Mouse (Mus musculus) megakaryocyte, embryonic 14.5 days (primary cell): ENCODE measurements around the gene Luzp1. TPM values are rescaled to one million over a fixed set of nuclear protein-coding genes. Genes with fewer than 3 reads are reported as not detected.

Experiments
- H3K27me3 ChIP-seq: replicated peaks from 2 replicates; pipeline ENCODE3; 2012; ENCODE audit warnings: inconsistent platforms
- H3K36me3 ChIP-seq: replicated peaks from 2 replicates; pipeline ENCODE3; 2012; ENCODE audit warnings: low read length, inconsistent platforms, mixed read lengths
- H3K4me1 ChIP-seq: 2 replicates; pipeline ENCODE4 v1.6.1; 2012; ENCODE audit warnings: inconsistent platforms
- H3K4me3 ChIP-seq: replicated peaks from 2 replicates; pipeline ENCODE3; 2012; ENCODE audit warnings: moderate library complexity, mild to moderate bottlenecking, inconsistent platforms
- H3K9me3 ChIP-seq: 2 replicates; pipeline ENCODE4 v1.6.1; 2012; ENCODE audit warnings: inconsistent platforms
- FLI1 ChIP-seq: IDR thresholded peaks from 2 replicates; pipeline ENCODE4 v1.6.1; 2012; ENCODE audit warnings: low read length, inconsistent platforms, mixed read lengths
- GATA1 ChIP-seq: IDR thresholded peaks from 3 replicates; pipeline ENCODE4 v1.6.1; 2012; ENCODE audit warnings: mixed read lengths, low read length, inconsistent platforms, borderline replicate concordance
- polyA plus RNA-seq: library from polyadenylated mRNA; stranded (reverse); fragments of >175 nt; gene quantifications from 2 replicates; pipeline ENCODE4 v1.2.3, GENCODE M21; 2012; ENCODE audit warnings: low replicate concordance; ENCODE audit not compliant: insufficient read depth

The Luzp1 gene
- polyA plus RNA-seq, 1 experiment: 0.11 TPM

DNA sequence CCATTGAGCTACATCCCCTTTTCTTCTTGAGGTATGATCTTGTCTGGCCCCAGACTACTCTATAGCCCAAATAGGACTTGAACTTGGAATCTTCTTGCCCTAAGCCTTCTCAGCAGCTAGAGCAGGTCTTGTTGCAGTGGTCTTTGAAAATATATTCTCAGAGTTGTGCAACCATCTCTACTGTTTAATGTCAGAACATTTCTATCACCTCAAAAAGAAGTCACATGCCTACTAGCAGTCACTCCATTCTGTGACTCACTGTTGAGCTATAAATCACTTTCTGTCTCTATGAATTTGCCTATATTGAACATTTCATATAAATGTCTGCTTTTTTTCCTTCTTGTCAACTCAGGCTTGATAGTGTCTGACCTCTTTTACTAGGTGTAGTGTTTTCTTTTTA lies 26.4 kb downstream of the Luzp1 start:
- H3K4me1 ChIP-seq: peaks cover 5% of the 10 kb centered on the region; the same call in 1 of the 2 replicates
- TF ChIP-seq GATA1 (no peak), FLI1 (no peak)
- H3K27me3 ChIP-seq: peaks cover 6% of the 10 kb centered on the region
- no peaks in the 10 kb centered on the region for H3K36me3 ChIP-seq
- no peak overlapping the region for H3K4me3 ChIP-seq
- no peaks in the 10 kb centered on the region for H3K9me3 ChIP-seq

DNA sequence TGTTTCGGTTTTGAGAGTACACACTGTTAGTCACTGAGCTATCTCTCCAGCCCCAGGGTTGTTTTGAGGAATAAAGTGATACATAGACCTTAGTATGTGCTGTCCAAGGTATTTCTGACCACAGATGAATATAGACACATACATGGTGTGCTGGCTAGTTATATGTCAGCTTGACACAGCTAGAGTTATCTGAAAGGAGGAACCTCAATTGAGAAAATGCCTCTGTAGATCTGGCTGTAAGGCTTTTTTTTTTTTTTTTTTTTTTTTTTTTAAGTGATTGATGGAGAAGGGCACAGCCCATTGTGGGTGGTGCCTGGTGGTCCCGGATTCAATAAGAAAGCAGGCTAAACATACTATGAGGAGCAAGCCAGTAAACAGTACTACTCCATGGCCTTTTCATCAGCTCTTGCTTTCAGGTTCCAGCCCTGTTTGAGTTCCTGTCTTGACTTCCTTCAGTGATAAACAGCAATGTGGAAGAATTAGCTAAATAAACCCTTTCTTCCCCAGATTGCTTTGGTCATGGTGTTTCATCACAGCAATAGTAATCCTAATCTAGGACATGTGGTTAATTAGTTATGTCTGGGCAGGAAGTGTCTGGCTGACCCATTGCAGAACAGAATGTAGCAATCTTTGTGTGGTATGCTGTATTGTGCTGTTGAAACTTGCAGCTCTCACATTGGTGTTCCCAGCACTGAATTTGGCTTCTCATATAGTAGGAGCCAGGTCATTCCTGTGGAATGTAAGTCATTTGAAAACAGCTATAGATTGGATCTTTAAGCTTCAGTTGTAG lies 36.1 kb downstream of the Luzp1 start:
- Histone ChIP-seq H3K4me1 (peaks cover 11% of the 10 kb centered on the region), H3K4me3 (peak overlapping the region; percentile 14), H3K36me3 (no peaks in the 10 kb centered on the region), H3K9me3 (no peaks in the 10 kb centered on the region), H3K27me3 (peaks cover 6% of the 10 kb centered on the region)
- TF ChIP-seq GATA1 (peak; percentile 11; the same call in 1 of the 3 replicates), FLI1 (no peak)

DNA sequence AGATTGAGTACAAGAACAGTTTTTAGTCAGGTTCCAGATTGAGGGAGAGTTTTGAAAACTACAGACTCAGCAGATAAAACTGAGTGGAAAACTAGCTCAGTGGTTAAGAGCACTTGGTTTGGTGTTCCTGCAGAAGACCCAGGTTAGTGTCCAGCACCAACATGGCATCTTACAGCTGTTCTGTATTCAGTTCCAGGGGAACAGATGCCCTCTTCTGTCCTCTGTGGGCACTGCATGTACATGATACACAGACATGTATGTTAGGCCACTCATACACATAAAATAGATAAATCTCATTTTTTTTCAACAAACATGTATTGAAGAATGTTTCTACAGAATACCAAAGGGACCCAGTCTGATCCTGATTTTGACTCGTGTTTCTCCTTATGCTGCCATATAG lies 40.3 kb downstream of the Luzp1 start:
- no peak overlapping the region for H3K4me3 ChIP-seq
- H3K36me3 ChIP-seq: no peaks in the 10 kb centered on the region
- H3K9me3 ChIP-seq: no peaks in the 10 kb centered on the region
- peaks cover 15% of the 10 kb centered on the region for H3K4me1 ChIP-seq
- H3K27me3 ChIP-seq: peaks cover 10% of the 10 kb centered on the region
- TF ChIP-seq FLI1 (no peak), GATA1 (no peak)

DNA sequence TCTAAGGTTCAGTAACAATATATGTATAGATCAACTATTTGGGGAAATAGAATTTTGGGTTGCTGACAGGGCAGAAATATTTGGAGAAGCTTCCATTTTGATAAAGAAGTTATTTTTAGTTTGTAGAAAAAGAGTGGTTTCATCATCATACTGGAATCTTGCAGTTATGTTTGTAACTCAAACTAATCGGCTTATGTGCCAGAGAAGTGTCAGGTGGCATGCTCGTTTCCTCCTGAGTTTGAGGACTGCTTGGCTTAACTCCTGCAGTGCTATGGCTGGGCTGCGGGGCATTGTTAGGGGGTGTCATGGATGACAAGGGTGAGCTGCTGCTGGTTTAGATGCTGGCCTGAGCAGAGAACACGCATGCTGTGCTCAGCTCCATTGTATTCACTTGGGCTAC lies 42.1 kb downstream of the Luzp1 start:
- peaks cover 10% of the 10 kb centered on the region for H3K27me3 ChIP-seq

DNA sequence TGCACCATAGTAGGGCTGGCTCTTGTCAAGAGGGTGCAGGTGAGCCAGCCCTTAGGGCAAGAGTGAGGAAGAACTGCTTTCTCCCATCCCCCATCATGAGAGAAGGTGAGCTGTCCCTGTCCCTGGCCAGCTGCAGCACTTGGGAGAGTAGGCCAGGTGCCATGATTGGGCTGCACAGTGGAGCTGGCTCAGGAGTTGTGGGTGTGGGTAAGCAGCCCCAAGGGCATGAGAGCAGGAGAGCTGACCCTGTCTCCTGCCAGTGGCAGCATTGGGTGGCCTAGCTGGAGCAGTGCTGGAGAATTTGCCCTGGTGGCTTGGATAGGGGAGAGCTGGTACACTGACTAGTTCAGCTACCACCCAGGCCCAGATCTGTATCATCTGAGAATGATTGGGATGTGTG lies 43.3 kb downstream of the Luzp1 start:
- no peak overlapping the region for H3K4me3 ChIP-seq
- TF ChIP-seq FLI1: no peak
- no peak for TF ChIP-seq GATA1
- no peaks in the 10 kb centered on the region for H3K9me3 ChIP-seq
- H3K4me1 ChIP-seq: peaks cover 5% of the 10 kb centered on the region
- H3K27me3 ChIP-seq: peaks cover 7% of the 10 kb centered on the region
- H3K36me3 ChIP-seq: no peaks in the 10 kb centered on the region

More for the DNA sequence above, 42.1 kb downstream of the Luzp1 start:
- H3K4me1 ChIP-seq: peaks cover 5% of the 10 kb centered on the region
- no peak overlapping the region for H3K4me3 ChIP-seq
- H3K36me3 ChIP-seq: no peaks in the 10 kb centered on the region
- TF ChIP-seq FLI1 (no peak), GATA1 (no peak)
- no peaks in the 10 kb centered on the region for H3K9me3 ChIP-seq

DNA sequence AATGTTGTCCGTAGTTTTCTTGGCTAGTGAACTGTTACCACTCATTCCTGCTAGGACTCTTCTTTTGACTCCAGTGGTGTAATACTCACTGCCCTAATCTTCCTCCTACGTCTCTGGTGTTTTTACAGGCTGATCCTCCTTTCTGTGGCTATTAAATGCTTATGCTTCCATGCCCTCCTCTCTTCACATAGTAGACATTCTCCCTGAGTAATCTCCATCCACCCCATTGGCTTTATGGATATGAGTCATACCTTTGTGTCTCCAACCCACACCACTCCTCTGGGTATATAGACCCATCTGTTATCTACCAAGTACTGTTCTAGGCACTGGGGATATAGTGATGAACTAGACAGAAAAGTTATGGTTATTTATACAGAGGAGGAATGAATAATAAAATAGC lies 48.6 kb downstream of the Luzp1 start:
- H3K36me3 ChIP-seq: no peaks in the 10 kb centered on the region
- no peaks in the 10 kb centered on the region for H3K27me3 ChIP-seq
- H3K9me3 ChIP-seq: no peaks in the 10 kb centered on the region
- peaks cover 15% of the 10 kb centered on the region for H3K4me1 ChIP-seq
- TF ChIP-seq GATA1: no peak
- no peak for TF ChIP-seq FLI1
- no peak overlapping the region for H3K4me3 ChIP-seq

DNA sequence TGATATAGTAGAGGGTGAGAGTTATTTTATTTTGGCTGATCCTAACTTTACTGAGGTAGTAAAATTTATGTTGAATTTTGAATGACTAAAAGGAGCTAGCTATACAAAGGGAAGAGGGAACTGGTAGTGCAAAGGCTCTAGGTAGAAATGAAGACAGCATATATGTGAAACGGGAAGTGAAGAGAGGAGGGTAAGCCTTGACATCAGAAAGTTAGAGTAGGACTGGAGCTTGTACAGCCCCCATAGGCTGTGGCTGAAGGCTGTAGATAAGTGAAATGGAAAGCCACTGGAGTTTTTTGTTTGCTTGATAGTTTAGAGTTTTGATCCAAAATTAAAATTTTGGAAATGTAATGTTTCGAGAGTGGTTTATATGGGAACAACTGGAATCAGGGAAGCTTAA lies 49.0 kb downstream of the Luzp1 start:
- Histone ChIP-seq H3K4me3 (no peak overlapping the region), H3K4me1 (peaks cover 19% of the 10 kb centered on the region), H3K36me3 (no peaks in the 10 kb centered on the region), H3K9me3 (no peaks in the 10 kb centered on the region), H3K27me3 (no peaks in the 10 kb centered on the region)
- TF ChIP-seq FLI1: no peak
- TF ChIP-seq GATA1: no peak

DNA sequence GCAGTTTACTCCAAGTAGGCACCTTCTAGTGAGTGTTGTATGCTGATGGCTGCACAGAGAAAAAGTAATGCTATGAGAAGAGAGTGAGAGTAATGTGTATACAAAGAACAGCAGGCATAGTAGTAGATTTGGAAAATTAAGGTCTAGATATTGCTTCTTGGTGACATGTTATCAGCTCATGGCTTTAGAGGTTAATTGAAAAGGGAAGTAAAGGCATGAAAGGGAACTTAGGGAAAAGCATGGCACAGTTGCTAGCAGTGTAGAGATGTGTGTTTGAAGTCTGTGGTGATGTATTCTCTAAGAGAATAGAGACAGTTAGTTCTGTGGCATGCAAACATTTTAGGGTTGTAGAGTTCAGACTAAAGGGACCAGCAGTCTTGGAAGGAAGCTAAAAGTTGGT lies 50.3 kb downstream of the Luzp1 start:
- no peak for TF ChIP-seq GATA1
- peaks cover 20% of the 10 kb centered on the region for H3K4me1 ChIP-seq
- no peak overlapping the region for H3K4me3 ChIP-seq

DNA sequence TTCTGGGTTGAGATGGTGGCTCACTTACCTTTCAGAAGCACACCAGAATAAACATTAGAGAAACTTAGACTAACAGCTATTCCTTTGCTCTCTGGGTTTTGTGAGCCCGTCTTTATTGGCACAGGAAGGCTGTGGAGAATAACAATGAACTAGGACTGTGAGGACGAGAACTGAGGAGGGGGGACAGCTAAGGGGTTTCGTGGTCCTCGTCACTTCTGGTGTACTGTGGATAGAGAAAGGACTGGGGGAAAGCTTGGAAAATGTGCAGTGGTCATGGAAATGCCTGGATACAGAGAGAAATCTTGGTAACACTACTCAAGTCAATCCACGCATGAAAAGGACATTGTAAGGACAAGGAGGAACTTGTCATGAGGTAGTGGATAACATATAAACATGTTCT lies 52.3 kb downstream of the Luzp1 start:
- no peaks in the 10 kb centered on the region for H3K27me3 ChIP-seq
- H3K36me3 ChIP-seq: no peaks in the 10 kb centered on the region
- H3K4me1 ChIP-seq: peaks cover 20% of the 10 kb centered on the region
- TF ChIP-seq FLI1 (no peak), GATA1 (no peak)
- H3K4me3 ChIP-seq: no peak overlapping the region
- no peaks in the 10 kb centered on the region for H3K9me3 ChIP-seq

More for the DNA sequence above, 50.3 kb downstream of the Luzp1 start:
- Histone ChIP-seq H3K9me3 (no peaks in the 10 kb centered on the region), H3K27me3 (no peaks in the 10 kb centered on the region), H3K36me3 (no peaks in the 10 kb centered on the region)

DNA sequence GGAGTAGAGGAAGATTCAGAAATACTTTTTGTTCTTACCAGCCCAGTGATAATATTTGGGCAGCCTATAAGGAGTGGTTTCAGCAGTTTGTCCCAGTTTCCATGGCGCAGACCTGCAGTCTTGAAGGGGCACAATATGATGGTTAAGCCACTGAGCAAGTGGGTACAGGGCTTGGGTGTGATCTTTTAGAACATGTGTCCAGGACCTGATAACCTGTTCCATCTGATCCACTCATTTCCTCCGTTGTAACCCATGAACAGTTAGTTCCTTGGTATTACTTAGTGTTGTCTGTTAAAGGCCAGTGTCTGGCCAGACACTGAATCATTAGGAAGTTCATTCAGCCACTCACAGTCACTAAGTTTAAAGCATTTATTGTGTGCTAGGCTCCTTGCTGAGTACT lies 54.7 kb downstream of the Luzp1 start:
- H3K36me3 ChIP-seq: no peaks in the 10 kb centered on the region
- H3K4me1 ChIP-seq: peaks cover 14% of the 10 kb centered on the region
- H3K27me3 ChIP-seq: no peaks in the 10 kb centered on the region
- H3K9me3 ChIP-seq: peaks cover 7% of the 10 kb centered on the region
- no peak overlapping the region for H3K4me3 ChIP-seq
- TF ChIP-seq GATA1 (no peak), FLI1 (no peak)

DNA sequence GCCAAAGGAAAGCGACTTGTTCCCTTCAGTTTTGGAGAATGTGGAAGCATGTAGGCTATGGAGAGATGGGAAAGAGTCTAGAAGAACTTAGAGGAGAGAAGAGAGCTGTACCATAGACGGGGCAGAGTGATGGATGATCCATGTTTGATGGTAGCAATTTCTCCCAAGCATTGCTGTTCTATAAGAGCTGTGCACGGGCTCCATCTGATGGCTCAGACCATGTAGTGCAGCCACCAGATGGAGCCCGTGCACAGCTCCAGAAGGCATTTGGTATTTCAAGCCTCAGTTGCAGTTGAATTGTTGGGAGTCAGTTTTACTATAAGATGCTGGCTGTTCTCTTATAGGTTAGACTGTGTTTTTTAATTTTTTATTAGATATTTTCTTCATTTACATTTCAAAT lies 56.9 kb downstream of the Luzp1 start:
- Histone ChIP-seq H3K4me1 (peaks cover 9% of the 10 kb centered on the region), H3K9me3 (peaks cover 16% of the 10 kb centered on the region)
- no peak for TF ChIP-seq FLI1
- TF ChIP-seq GATA1: no peak

More for the DNA sequence above, 56.9 kb downstream of the Luzp1 start:
- no peak overlapping the region for H3K4me3 ChIP-seq
- no peaks in the 10 kb centered on the region for H3K27me3 ChIP-seq
- no peaks in the 10 kb centered on the region for H3K36me3 ChIP-seq
